Mouse (Mus musculus): ENCODE measurements around the gene Kcna7. TPM values are rescaled to one million over a fixed set of nuclear protein-coding genes. Genes with fewer than 3 reads are reported as not detected.

Kcna7 gene
- total RNA-seq (2023), result not detected

GRCm38 (mm10) chr7:45405091-45406075 is at the start of gene Kcna7:
Kcna7 (plus strand) TSS chr7:45405653.

GRCm38 (mm10) chr7:45366652-45367019 is 38.8 kb upstream of the Kcna7 start, which contains the start of gene Ppfia3:
Ppfia3 (minus strand) TSS chr7:45367019.

GRCm38 (mm10) chr7:45370475-45371311 is 34.8 kb upstream of the Kcna7 start, which contains the start of gene Lin7b:
Lin7b (minus strand) TSS chr7:45370583.

GRCm38 (mm10) chr7:45395578-45396336 is 9.7 kb upstream of the Kcna7 start, which contains the start of gene Snrnp70:
Snrnp70 (minus strand) TSS chr7:45395742.

DNA sequence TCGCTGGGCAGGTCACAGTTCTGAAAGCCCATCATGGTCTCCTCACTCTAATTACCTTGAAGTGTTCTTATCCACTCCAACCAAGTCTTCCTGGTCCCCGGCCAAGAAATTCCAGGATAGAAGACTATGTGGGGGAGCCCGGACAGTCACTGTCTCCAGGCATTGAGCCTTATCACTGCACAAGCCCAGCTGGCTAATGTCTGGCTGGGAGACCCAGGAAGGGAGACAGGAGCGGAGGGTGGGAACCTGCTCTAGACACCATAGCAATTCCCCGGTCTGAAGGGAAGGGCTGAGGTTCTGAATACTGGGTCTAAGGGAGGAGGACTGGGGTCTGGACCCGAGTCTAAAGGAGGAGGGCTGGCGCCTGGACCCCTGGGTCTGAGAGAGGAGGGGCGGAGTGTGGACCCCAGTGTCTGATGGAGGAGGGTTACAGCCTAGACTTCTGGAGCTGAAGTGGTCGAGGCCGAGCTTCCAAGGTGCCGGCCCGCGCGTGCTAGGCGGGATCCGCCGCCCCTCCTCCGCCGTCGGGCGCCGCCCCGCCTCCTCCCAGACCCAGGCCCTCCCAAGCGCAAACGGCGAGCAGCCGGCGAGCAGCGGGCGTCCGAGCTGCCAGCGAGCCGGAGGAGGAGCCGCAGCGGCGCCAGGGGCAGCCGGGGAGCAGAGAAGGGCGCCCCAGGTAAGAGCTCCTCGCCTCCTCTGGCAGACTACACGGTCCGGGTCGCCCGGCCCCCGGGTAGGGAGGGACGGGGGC is 7.8 kb downstream of the Kcna7 start, which contains the start of gene Ntf5:
Ntf5 (plus strand) TSS at position 583 of the 751 bp plus-strand sequence.

GRCm38 (mm10) chr7:45420615-45420919 is 15.1 kb downstream of the Kcna7 start, which contains the start of gene Lhb:
Lhb (plus strand) TSS chr7:45420820.

DNA sequence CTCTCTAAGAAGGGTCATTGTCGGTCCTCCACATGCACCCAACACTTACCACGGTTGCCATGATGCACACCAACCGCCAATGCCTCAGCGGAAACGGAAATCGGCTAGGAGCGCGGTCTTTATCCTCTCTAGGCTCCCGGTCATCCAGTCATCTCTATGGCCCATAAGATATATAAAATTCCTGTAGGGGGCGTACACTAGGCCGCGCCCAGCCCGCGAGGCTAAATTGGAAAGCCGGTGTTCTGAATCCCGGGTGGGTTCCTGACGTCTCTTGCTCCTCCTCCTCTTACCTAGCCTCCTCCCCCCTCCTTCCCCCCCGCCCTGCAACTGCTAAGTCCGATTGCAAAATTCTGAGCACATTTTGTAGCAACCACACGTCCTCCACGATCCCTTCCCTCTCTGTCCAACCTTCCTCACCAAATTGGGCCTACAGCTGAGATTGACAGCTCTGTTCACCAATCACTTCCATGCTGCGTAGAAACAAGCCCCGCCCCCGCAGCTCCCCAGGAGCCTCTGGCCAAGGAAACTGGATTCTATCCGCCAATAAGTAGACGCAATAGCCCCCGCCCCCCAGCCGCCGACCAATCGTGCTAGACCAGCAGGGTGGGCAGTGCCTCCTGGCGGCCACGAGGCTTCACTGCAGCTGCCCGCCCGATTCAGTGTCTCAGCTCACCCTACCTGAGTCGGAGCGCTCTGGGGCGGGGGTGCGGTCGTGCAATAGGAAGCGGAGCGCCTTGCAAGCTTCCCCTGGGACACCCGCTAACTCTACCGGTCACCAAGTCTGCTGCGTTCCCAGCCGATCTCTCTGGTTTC is 29.0 kb downstream of the Kcna7 start, which contains the start of gene Gys1:
Gys1 (plus strand) TSS at position 642 of the 813 bp plus-strand sequence.

GRCm38 (mm10) chr7:45437521-45438276 is 32.2 kb downstream of the Kcna7 start, which contains the start of gene Ruvbl2:
Ruvbl2 (minus strand) TSS chr7:45438096.

Other genes starting within 250 kb of the Kcna7 start
- gene Slc17a7, start 241.7 kb upstream of the Kcna7 start, total RNA-seq (2023), result not detected
- not detected for gene Gfy, start 226.1 kb upstream of the Kcna7 start, total RNA-seq (2023)
- not detected for gene Pth2, start 224.7 kb upstream of the Kcna7 start, total RNA-seq (2023)
- under 1 TPM in 1 of 2 experiments, not detected in 1; 0.20 TPM for gene Ccdc155, start 200.8 kb upstream of the Kcna7 start, total RNA-seq (2023)
- gene Dkkl1, start 193.5 kb upstream of the Kcna7 start, total RNA-seq (2023), result under 1 TPM; 0.58 to 0.95 TPM
- not detected for gene Tead2, start 189.9 kb upstream of the Kcna7 start, total RNA-seq (2023)
- gene Cd37, start 166.5 kb upstream of the Kcna7 start, total RNA-seq (2023), result 100 to 1,000 TPM; 351 to 377 TPM
- gene Slc6a16, start 164.6 kb upstream of the Kcna7 start, total RNA-seq (2023), result under 1 TPM; 0.31 to 0.78 TPM
- gene Slc6a21, start 128.1 kb upstream of the Kcna7 start, total RNA-seq (2023), result under 1 TPM in 1 of 2 experiments, not detected in 1; 0.33 TPM
- 1 to 10 TPM; 3.5 to 4.6 TPM for gene Trpm4, start 71.9 kb upstream of the Kcna7 start, total RNA-seq (2023)
- gene Hrc, start 70.4 kb upstream of the Kcna7 start, total RNA-seq (2023), result not detected
- not detected for gene Ppfia3, start 38.6 kb upstream of the Kcna7 start, total RNA-seq (2023)
- not detected for gene Lin7b, start 35.1 kb upstream of the Kcna7 start, total RNA-seq (2023)
- 100 to 1,000 TPM; 286 to 302 TPM for gene Snrnp70, start 9.9 kb upstream of the Kcna7 start, total RNA-seq (2023)
- gene Ntf5, start 8.0 kb downstream of the Kcna7 start, total RNA-seq (2023), result not detected
- not detected for gene Lhb, start 15.2 kb downstream of the Kcna7 start, total RNA-seq (2023)
- gene Gys1, start 29.2 kb downstream of the Kcna7 start, total RNA-seq (2023), result 10 to 100 TPM; 49.3 to 67.0 TPM
- gene Ruvbl2, start 32.4 kb downstream of the Kcna7 start, total RNA-seq (2023), result 10 to 100 TPM; 31.3 to 32.1 TPM
- 1,000 to 10,000 TPM; 1,155 to 1,244 TPM for gene Ftl1, start 54.2 kb downstream of the Kcna7 start, total RNA-seq (2023)
- 10 to 100 TPM; 42.2 to 50.4 TPM for gene Bax, start 61.2 kb downstream of the Kcna7 start, total RNA-seq (2023)
- not detected for gene Tulp2, start 76.2 kb downstream of the Kcna7 start, total RNA-seq (2023)
- gene Gm45808, start 81.2 kb downstream of the Kcna7 start, total RNA-seq (2023), result 1 to 10 TPM in 1 of 2 experiments, under 1 TPM in 1; 0.80 to 1.9 TPM
- gene Dhdh, start 83.2 kb downstream of the Kcna7 start, total RNA-seq (2023), result 1 to 10 TPM; 6.0 to 7.5 TPM
- 100 to 1,000 TPM; 103 to 126 TPM for gene Nucb1, start 104.8 kb downstream of the Kcna7 start, total RNA-seq (2023)
- 100 to 1,000 TPM; 173 to 218 TPM for gene Ppp1r15a, start 120.6 kb downstream of the Kcna7 start, total RNA-seq (2023)
- gene Plekha4, start 120.7 kb downstream of the Kcna7 start, total RNA-seq (2023), result not detected
- not detected for gene Hsd17b14, start 149.2 kb downstream of the Kcna7 start, total RNA-seq (2023)
- gene Bcat2, start 164.5 kb downstream of the Kcna7 start, total RNA-seq (2023), result 10 to 100 TPM; 32.2 to 35.8 TPM
- not detected for gene Fgf21, start 209.8 kb downstream of the Kcna7 start, total RNA-seq (2023)
- 1 to 10 TPM in 1 of 2 experiments, not detected in 1; 1.2 TPM for gene Fut1, start 211.6 kb downstream of the Kcna7 start, total RNA-seq (2023)
- under 1 TPM in 1 of 2 experiments, not detected in 1; 0.47 TPM for gene Izumo1, start 216.2 kb downstream of the Kcna7 start, total RNA-seq (2023)
- 1 to 10 TPM; 2.6 to 2.7 TPM for gene Rasip1, start 221.8 kb downstream of the Kcna7 start, total RNA-seq (2023)
- under 1 TPM; 0.07 to 0.11 TPM for gene Mamstr, start 234.3 kb downstream of the Kcna7 start, total RNA-seq (2023)